Mouse (Mus musculus): ENCODE results near the gene Llph.

GRCm38 (mm10) chr10:120271318-120271717 lies 44.4 kb downstream of the Llph start:
- TF ChIP-seq GATA1 (IDR thresholded peaks at IDR 0.05; ENCODE audit: borderline replicate concordance, low read length) (no peak), FLI1 (IDR thresholded peaks at IDR 0.05; ENCODE audit: low read length) (no peak)
